Mouse (Mus musculus) heart, postnatal 0 days (tissue): Measurements from ENCODE around the gene Tmpo.

Experiments
- CTCF ChIP-seq: IDR thresholded peaks from 2 replicates; pipeline ENCODE4 v1.5.1; 2016; ENCODE audit warnings: antibody characterized with exemption, control low read depth, low read depth
- EP300 ChIP-seq: IDR thresholded peaks from 2 replicates; pipeline ENCODE4 v1.6.1; 2016; ENCODE audit warnings: antibody characterized with exemption, low read depth

DNA sequence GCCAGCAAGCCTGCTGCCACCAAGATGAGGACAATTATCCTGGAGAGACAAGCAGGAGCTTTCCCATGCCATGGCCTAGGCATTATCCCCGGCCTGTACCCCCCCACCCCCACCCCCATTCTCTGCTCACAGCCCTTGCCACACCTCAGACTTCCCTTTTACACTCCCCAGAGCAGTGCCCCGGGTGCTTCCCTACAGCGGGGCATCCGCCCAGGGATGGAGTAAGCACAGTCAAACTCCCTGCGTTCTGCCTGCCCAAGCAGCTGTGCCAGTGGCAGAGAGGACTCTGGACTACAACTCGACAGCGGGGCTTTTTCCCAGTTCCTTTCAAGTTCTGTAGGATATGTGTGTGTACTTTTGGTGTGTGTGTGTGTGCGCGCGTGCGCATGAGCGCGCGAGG lies 14.0 kb upstream of the Tmpo start:
- TF ChIP-seq CTCF (no peak), EP300 (no peak)
